Mouse (Mus musculus) cerebellum, postnatal 4 days (tissue): ENCODE data around the gene Mul1.
A peak's percentile ranks its signal among the peaks of the same experiment; 100 is the strongest.

ENCODE experiments used
- DNase-seq, 2 experiments: peaks; one replicate each; pipeline ENCODE4 v3.0.0; 2022; ENCODE audit warnings: low spot score in 2 of 2, mixed read lengths in 1 of 2

Mul1 gene

DNA sequence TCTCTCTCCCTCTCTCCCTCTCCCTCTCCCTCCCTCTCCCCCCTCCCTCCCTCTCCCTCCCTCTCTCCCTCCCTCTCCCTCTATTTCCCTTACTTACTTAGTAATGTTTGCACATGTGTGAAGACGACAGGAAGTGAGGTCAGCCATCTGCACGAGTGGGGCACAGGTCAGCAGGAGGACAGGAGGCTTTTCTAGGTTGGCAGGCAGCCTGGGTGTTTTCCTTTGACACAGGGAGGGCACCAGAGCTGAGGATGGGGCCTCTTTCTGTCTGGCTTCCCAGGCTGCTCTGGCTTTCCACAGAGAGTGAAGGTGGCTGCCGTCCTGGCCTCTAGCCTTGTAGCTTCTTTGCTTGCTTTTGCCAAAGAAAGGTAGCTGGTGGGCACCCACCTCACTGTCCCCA lies 5.6 kb downstream of the Mul1 start:
- no peak for DNase-seq

DNA sequence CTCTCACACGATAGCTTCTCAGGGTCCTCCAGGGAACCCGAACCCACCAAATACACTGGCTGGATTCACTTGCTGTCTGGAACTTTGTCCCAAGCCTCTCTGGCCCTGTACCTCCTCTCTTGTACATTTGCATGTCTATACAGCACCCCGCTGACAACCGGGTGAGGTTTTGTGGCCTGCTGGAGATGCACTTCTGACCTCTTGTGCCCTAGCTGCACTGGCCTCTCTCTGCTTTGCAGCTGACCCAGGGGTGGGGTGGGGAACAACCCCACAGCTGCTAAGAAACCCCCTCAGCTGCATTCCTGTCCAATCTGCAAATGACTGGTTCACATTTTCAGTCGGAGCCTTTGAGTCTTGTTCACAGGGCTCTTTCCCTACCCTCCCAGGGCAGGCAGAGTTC lies 10.5 kb downstream of the Mul1 start:
- DNase-seq, result no peak

DNA sequence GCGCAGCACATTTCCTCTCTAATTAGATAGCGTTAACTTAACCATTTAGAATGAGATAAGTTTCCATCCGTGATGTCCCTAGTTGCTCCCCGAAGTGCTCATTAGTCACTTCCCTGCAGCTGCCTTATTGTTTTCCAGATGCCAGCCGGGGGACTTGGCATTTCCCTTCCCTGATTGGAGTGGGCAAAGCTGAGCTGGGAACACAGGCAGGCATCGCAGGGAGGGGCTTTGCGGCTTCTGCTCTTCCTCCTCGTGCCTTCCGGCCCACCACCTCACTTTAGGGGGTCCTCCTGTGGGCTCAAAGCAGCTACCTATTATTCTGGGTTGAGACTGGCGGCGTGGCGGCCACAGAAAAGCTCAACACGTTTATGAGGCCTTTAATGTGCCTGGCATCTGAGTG lies 12.5 kb downstream of the Mul1 start:
- no peak for DNase-seq

- DNase-seq, result peak; percentile 93 to 97
Observed at GRCm38 (mm10) chr4:138447387-138447786, 12.9 kb downstream of the Mul1 start.

DNA sequence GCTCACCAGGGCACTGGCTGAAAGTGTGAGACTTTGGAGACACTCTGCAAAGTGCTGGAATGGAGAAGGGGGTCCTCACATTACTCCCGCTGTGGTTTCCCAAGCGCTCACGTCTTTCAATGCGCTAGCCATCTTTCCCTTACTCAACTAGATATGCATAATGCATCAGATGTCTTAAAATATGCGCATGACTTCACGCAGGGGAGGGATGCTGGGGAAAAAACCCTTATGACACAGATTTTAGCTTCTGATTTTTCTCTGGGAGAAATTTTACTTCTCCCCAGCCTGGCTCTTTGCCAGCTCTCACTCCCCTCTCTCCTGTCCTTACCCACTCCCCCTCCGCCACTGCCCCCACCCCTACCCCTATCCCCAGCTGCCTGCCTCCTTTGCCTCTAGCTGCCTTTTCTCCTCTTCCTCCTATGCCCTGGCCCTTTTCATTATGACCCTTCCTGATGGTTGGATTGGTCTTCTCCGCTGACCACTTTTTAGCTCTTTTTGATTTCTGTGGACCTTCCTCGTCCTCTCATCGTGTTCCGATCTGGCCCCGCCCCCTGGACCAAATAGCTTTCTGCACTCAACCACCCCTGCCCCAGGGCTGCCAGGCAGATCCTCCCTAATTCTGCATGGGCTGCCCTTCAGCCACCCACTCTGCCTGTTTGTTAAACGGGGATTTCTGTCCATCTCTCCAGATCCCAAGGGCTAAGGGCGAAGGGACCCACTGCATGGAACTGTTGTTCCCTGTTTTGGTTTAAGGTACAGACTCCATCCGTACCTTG lies 13.5 kb downstream of the Mul1 start:
- DNase-seq, result no peak

GRCm38 (mm10) chr4:138448872-138449615 lies 14.6 kb downstream of the Mul1 start:
- no peak for DNase-seq

DNA sequence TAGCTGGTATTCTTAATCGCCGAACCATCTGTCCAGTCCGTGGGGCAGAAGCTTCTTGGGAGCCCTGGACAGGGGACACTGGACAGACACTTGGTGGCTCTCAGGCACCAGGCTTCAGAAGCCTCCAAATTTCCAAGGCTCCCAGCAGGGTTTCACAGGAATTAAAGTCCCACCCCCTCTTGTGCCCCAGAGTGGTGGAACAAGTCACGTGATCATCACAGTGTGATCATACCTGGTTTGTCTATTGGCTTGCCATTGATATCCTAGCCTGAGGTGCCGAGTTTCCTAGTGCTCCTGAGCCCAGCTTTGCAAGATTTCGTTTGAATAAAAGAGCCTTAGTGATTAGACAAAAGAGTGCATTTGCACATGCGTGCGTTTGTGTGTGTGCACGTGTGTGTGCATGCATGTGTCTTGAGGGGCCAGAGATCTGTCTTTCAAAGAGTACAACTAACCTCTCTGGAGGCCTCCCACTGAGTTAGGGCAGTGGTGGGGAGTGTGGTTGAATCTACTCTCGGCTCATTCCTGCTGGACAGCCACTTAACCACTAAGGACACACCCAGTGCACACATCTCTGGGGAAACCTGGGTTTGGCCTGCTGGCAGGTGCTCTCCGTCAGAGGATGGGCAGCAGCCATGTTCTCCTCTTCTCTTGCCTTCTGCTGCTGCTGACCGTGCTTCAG lies 15.3 kb downstream of the Mul1 start:
- no peak for DNase-seq

GRCm38 (mm10) chr4:138452306-138453096 lies 18.0 kb downstream of the Mul1 start:
- DNase-seq, result no peak

- peak in 1 of 2 experiments; percentile 42 for DNase-seq
Observed at GRCm38 (mm10) chr4:138453097-138453752, 18.8 kb downstream of the Mul1 start.

GRCm38 (mm10) chr4:138453753-138454570 lies 19.5 kb downstream of the Mul1 start, which contains the start of gene Camk2n1:
Gene Camk2n1 (plus strand): TSS chr4:138454314.
- peak in 1 of 2 experiments; percentile 71 for DNase-seq

- DNase-seq, result peak in 1 of 2 experiments; percentile 68
Observed at GRCm38 (mm10) chr4:138454571-138455140, 20.2 kb downstream of the Mul1 start.

DNA sequence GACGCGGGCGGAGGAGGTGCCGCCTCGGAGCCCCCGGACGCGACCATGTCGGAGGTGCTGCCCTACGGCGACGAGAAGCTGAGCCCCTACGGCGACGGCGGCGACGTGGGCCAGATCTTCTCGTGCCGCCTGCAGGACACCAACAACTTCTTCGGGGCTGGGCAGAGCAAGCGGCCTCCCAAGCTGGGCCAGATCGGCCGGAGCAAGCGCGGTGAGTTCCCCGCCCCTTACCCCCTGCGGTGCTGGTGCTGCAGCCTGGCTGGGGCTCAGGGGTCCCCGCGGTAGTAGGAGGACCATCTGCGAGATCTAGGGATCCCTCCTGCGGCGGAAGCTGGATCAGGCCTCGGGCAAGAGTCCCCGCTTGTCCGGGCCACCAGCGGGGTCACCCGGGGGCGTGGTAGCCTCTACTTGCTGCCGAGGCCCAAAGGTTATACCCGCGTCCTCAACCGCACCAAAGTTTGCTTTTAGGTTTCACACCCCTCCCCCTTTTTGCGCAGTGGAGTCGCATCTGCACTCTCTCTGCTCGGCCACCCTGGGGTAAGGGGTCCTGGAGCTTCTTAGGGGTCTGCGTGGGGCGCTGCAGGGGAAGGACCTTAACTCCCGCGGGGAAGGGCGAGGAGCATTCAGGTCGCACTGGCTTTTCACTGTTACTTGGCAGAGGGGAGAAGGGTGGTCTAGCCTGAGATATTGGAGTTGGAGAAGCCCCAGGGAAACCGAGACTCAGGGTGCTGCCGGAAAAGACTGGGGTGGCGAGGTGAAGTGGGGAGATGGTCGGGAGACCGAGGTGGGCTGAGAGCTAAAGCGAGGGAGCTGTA lies 20.9 kb downstream of the Mul1 start:
- peak in 1 of 2 experiments; percentile 69 for DNase-seq

- DNase-seq, result peak in 1 of 2 experiments; percentile 27
Observed at GRCm38 (mm10) chr4:138455956-138456341, 21.5 kb downstream of the Mul1 start.

DNA sequence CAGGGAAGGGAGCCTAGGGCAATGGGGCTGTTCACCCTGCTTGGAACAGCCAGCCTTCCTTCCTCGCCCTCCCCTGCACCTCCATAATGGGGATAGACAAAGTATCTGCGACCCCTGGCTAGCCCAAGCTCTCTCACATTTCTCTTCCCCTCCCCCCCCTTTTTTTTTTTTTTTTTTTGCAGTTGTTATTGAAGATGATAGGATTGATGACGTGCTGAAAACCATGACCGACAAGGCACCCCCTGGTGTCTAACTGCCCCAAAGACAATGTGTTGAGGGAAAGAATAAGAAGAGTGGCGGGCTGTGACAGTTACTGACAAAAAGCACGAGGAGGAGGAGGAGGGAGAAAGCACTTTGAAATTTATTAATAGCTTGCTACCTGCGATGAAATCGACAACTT lies 22.1 kb downstream of the Mul1 start:
- no peak for DNase-seq

- no peak for DNase-seq
Observed at GRCm38 (mm10) chr4:138457091-138457490, 22.6 kb downstream of the Mul1 start.

DNA sequence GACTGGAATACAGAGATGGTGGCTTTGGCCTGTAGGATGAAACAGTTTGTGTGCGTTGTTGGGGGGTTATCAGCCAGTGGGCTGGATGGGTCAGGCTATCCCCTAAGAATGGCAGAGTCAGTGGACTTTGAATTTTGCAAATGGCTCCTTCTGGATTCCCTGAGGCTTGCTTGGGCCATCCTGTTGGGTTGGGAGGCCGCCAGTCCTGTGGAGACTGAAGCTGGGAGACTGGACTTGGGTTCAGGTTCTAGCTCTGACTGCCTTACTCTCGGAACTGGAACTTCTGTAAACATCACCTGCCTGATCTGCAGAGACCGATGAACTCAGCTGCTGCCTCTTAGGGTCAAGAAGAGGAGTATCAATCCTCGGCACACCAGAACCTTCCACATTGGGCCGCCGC lies 23.7 kb downstream of the Mul1 start:
- no peak for DNase-seq

DNA sequence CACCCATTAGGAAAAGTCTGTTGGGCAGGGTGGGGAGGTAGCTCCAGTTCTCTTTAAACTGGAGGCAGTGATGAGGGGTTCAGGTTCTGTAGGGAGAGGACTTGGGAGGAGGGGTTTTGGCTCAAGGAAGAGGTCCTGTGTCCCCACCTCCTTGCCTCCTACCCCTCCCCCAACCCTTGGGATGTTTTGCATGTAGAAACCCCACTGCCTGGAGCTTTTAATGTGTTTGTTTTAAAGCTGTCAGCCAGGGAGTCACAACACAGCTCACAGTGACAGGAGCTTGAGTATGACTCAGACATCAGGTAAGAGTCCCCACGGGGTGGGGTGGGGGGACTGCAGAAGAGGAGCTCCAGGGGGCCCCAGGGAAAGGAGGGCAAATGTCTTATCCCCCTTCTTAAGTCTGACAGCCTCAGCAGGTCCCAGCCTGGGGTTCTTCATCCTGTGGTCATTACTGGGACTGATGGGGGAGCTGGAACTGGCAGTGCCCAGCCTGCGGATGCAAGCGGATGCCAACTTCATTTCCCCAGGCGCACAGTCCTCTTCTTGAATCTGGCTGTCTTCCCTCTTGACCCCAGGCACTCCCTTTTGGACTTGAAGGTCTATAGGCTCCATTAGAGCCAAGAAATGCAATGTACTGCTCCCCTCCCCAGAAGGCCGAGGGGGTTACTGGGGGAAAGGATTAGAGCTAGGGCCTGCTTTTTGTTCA lies 24.4 kb downstream of the Mul1 start:
- DNase-seq, result no peak

DNA sequence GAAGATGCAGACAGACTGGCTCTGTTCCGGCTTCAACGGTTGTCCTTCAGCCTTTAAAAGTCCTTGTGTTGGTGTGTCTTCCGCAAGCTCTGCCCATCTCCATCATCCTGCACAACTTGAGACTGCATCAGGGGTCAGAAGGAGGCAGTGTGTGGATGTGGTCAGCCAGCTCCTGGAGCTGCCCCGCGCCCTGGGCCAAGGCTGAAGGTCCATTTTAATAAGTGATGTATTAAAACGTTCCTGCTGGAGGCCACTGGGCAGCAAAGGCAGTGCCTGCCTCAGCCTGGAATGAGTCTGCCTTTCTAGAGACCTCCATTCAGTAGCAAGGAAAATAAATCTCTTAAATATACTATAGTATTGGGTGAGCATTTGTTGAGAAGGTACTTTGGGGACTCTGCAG lies 25.3 kb downstream of the Mul1 start:
- DNase-seq, result no peak
